Mouse (Mus musculus): ENCODE data around the gene Dock1. TPM values are rescaled to one million over a fixed set of nuclear protein-coding genes. Genes with fewer than 3 reads are reported as not detected.

The Dock1 gene
- total and polyA plus RNA-seq, 3 experiments, result not detected

DNA sequence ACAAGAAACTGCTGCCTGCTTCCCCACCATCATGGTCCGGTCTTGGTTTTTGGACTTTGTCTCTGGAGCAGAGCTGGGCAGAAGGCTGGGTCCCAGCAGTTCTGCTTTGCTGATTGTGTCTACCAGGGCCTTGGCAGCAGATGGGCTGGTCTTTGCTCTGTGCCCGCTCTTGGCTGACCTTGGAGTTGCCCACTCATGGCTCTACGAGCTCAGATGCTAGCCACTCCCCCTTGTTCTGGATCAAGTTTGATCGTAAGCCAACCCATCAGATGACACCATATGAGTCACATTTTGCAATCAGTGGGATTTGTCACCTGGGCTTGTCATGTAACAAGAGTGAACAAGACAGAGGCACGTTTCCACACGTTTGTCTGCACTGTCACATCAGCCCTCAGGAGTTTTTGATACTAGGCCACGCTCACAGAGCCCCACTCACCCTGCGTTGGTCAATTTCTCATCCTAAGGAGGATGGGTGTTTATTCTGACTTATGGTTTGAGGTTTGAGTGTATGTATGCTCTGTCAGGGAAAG is 382.8 kb downstream of the Dock1 start:
- Histone ChIP-seq H3K4me3 (ENCODE audit: low read depth, low read length) (no peak overlapping the region), H3K27me3 (ENCODE audit: insufficient read depth, low read length) (no peaks in the 10 kb centered on the region), H3K4me1 (ENCODE audit: insufficient read depth, low read depth, low read length) (no peaks in the 10 kb centered on the region), H3K36me3 (replicated peaks) (no peaks in the 10 kb centered on the region), H3K9me3 (replicated peaks) (peaks cover 64% of the 10 kb centered on the region)
- ATAC-seq (ENCODE audit: extremely low read depth, insufficient number of reproducible peaks, low FRiP score, poor library complexity, severe bottlenecking) (no peak), DNase-seq (ENCODE audit: low spot score) (no peak)
- TF ChIP-seq GATA2 (IDR thresholded peaks at IDR 0.05; ENCODE audit: borderline replicate concordance, low read depth, low read length) (no peak), TAL1 (conservative IDR thresholded peaks at IDR 0.05; ENCODE audit: low read depth, low read length) (no peak), POLR2AphosphoS5 (IDR thresholded peaks at IDR 0.05; ENCODE audit: insufficient replicate concordance, low read depth, low read length) (no peak), GATA1 (IDR thresholded peaks at IDR 0.05; ENCODE audit: borderline replicate concordance, low read length) (no peak), CTCF (IDR thresholded peaks at IDR 0.05; ENCODE audit: low read depth, low read length) (no peak)

DNA sequence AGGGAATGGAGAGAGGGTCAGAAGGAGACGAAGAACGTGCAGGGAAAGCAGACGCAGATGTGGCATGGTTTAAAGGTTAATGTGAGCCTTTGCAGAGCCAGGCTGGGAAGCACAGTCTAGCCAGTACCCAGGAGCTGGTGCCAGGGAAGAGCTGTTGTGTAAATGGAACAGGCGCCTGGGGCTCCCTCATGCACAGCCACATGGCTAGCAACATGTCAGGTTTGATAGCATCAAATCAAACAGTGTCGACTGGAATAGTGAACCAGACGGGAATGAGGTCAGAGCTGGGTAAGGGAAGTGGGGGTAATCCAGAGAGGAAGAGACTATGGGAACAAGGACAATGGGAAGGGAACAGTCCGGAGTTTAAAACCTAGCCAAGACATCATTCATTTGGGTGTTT is 384.2 kb downstream of the Dock1 start:
- peaks cover 62% of the 10 kb centered on the region for H3K9me3 ChIP-seq (replicated peaks)
- ATAC-seq (ENCODE audit: extremely low read depth, insufficient number of reproducible peaks, low FRiP score, poor library complexity, severe bottlenecking) (no peak), DNase-seq (ENCODE audit: low spot score) (no peak)
- H3K27me3 ChIP-seq (ENCODE audit: insufficient read depth, low read length), result no peaks in the 10 kb centered on the region
- no peaks in the 10 kb centered on the region for H3K36me3 ChIP-seq (replicated peaks)
- TF ChIP-seq GATA2 (IDR thresholded peaks at IDR 0.05; ENCODE audit: borderline replicate concordance, low read depth, low read length) (no peak), CTCF (IDR thresholded peaks at IDR 0.05; ENCODE audit: low read depth, low read length) (no peak), POLR2AphosphoS5 (IDR thresholded peaks at IDR 0.05; ENCODE audit: insufficient replicate concordance, low read depth, low read length) (no peak), GATA1 (IDR thresholded peaks at IDR 0.05; ENCODE audit: borderline replicate concordance, low read length) (no peak), TAL1 (conservative IDR thresholded peaks at IDR 0.05; ENCODE audit: low read depth, low read length) (no peak)
- no peaks in the 10 kb centered on the region for H3K4me1 ChIP-seq (ENCODE audit: insufficient read depth, low read depth, low read length)
- no peak overlapping the region for H3K4me3 ChIP-seq (ENCODE audit: low read depth, low read length)

DNA sequence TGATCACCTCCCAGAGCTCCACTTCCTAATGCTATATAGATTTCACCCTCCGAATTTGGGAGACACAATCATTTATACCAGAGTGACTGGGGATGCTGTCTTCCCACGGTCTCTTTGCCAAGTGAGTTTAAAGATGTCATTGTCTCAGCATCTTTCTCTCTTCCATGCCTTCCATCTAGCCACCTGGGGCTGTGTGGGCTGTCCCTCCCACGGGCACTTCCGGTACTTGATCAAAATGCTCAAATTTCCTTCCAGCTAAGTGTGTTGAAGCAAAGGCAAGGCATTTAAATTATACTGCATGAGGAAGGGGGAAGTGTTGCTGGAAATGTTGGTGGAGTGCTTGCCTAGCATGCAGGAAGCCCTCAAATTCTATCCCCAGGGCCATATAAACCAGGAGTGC is 388.6 kb downstream of the Dock1 start:
- no peak for ATAC-seq (ENCODE audit: extremely low read depth, insufficient number of reproducible peaks, low FRiP score, poor library complexity, severe bottlenecking)
- no peak for TF ChIP-seq TAL1 (conservative IDR thresholded peaks at IDR 0.05; ENCODE audit: low read depth, low read length)
- TF ChIP-seq GATA1 (IDR thresholded peaks at IDR 0.05; ENCODE audit: borderline replicate concordance, low read length), result no peak
- no peak for TF ChIP-seq POLR2AphosphoS5 (IDR thresholded peaks at IDR 0.05; ENCODE audit: insufficient replicate concordance, low read depth, low read length)
- TF ChIP-seq GATA2 (IDR thresholded peaks at IDR 0.05; ENCODE audit: borderline replicate concordance, low read depth, low read length), result no peak
- no peak for TF ChIP-seq CTCF (IDR thresholded peaks at IDR 0.05; ENCODE audit: low read depth, low read length)
- H3K27me3 ChIP-seq (ENCODE audit: insufficient read depth, low read length), result no peaks in the 10 kb centered on the region
- DNase-seq (ENCODE audit: low spot score), result no peak
- H3K36me3 ChIP-seq (replicated peaks), result no peaks in the 10 kb centered on the region
- peaks cover 61% of the 10 kb centered on the region for H3K9me3 ChIP-seq (replicated peaks)
- H3K4me3 ChIP-seq (ENCODE audit: low read depth, low read length), result no peak overlapping the region
- H3K4me1 ChIP-seq (ENCODE audit: insufficient read depth, low read depth, low read length), result no peaks in the 10 kb centered on the region

DNA sequence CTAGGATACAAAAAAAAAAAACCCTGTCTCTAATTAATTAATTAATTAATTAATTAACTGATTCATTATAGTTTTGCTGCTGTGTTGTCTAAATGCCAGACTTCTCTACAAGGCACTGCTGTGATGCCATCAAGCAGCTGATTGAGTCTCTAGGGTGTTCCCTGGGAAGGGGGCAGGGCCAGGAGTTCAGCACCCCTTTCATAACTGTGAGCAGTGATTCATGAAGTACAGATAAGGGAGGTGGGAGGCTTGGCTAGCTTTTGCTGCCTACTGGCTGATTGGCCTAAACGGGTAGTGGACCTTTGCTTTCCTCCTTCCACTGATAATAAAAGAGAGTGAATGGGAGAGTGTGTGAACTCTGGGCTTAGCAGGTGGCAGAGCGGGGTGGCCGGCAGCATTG is 389.1 kb downstream of the Dock1 start:
- no peak for TF ChIP-seq TAL1 (conservative IDR thresholded peaks at IDR 0.05; ENCODE audit: low read depth, low read length)
- no peak for TF ChIP-seq CTCF (IDR thresholded peaks at IDR 0.05; ENCODE audit: low read depth, low read length)
- no peak for TF ChIP-seq POLR2AphosphoS5 (IDR thresholded peaks at IDR 0.05; ENCODE audit: insufficient replicate concordance, low read depth, low read length)
- no peak for TF ChIP-seq GATA1 (IDR thresholded peaks at IDR 0.05; ENCODE audit: borderline replicate concordance, low read length)
- TF ChIP-seq GATA2 (IDR thresholded peaks at IDR 0.05; ENCODE audit: borderline replicate concordance, low read depth, low read length), result no peak
- no peak overlapping the region for H3K4me3 ChIP-seq (ENCODE audit: low read depth, low read length)
- no peak for DNase-seq (ENCODE audit: low spot score)
- H3K36me3 ChIP-seq (replicated peaks), result no peaks in the 10 kb centered on the region
- H3K9me3 ChIP-seq (replicated peaks), result peaks cover 60% of the 10 kb centered on the region
- ATAC-seq (ENCODE audit: extremely low read depth, insufficient number of reproducible peaks, low FRiP score, poor library complexity, severe bottlenecking), result no peak
- H3K4me1 ChIP-seq (ENCODE audit: insufficient read depth, low read depth, low read length), result no peaks in the 10 kb centered on the region
- H3K27me3 ChIP-seq (ENCODE audit: insufficient read depth, low read length), result no peaks in the 10 kb centered on the region

DNA sequence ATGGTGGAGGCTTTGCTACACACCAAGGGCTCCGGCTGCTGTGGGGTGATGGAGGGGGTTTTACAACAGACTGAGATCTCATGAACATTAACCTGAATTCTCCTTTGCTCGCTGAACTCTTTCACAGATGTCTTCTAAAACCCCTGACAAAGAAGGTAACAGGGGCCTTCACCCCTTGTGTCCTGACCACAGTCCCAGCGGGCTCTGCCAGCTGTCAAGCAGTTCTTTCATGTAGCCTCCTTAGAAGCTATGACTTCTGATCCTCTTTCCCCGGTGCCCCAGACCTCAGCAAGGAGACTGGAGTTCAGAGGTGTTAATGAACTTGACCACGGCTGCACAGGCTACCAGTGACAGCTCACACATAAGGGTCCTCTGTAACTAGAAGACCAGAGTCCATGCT is 393.4 kb downstream of the Dock1 start:
- TF ChIP-seq POLR2AphosphoS5 (IDR thresholded peaks at IDR 0.05; ENCODE audit: insufficient replicate concordance, low read depth, low read length) (no peak), TAL1 (conservative IDR thresholded peaks at IDR 0.05; ENCODE audit: low read depth, low read length) (no peak), CTCF (IDR thresholded peaks at IDR 0.05; ENCODE audit: low read depth, low read length) (no peak), GATA1 (IDR thresholded peaks at IDR 0.05; ENCODE audit: borderline replicate concordance, low read length) (no peak), GATA2 (IDR thresholded peaks at IDR 0.05; ENCODE audit: borderline replicate concordance, low read depth, low read length) (no peak)
- H3K36me3 ChIP-seq (replicated peaks), result no peaks in the 10 kb centered on the region
- no peak for DNase-seq (ENCODE audit: low spot score)
- H3K4me3 ChIP-seq (ENCODE audit: low read depth, low read length), result no peak overlapping the region
- H3K27me3 ChIP-seq (ENCODE audit: insufficient read depth, low read length), result no peaks in the 10 kb centered on the region
- H3K9me3 ChIP-seq (replicated peaks), result peaks cover 73% of the 10 kb centered on the region
- no peaks in the 10 kb centered on the region for H3K4me1 ChIP-seq (ENCODE audit: insufficient read depth, low read depth, low read length)
- ATAC-seq (ENCODE audit: extremely low read depth, insufficient number of reproducible peaks, low FRiP score, poor library complexity, severe bottlenecking), result no peak

DNA sequence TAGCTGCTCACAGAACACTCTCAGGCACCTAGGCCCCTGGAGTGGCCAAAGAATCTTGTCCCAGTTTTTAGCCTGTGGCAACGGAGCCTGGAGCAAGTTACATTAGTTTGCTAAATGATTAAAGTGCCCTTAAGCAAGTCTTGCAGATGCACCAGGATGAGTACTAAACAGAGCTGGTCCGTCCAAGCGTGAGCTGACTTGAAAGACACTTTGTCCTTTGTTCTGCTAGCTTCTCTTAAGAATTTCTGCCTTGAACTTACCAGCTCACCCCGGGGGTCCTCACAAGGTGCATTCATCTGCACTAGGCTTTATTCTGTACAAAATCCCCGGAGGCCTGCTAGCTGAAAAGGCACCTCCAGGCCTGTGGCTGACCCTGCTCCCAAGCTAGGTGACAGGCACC is 394.8 kb downstream of the Dock1 start:
- Histone ChIP-seq H3K36me3 (replicated peaks) (no peaks in the 10 kb centered on the region), H3K4me1 (ENCODE audit: insufficient read depth, low read depth, low read length) (no peaks in the 10 kb centered on the region), H3K27me3 (ENCODE audit: insufficient read depth, low read length) (no peaks in the 10 kb centered on the region), H3K9me3 (replicated peaks) (peaks cover 70% of the 10 kb centered on the region), H3K4me3 (ENCODE audit: low read depth, low read length) (no peak overlapping the region)
- DNase-seq (ENCODE audit: low spot score) (no peak), ATAC-seq (ENCODE audit: extremely low read depth, insufficient number of reproducible peaks, low FRiP score, poor library complexity, severe bottlenecking) (no peak)
- TF ChIP-seq GATA1 (IDR thresholded peaks at IDR 0.05; ENCODE audit: borderline replicate concordance, low read length), result no peak
- TF ChIP-seq CTCF (IDR thresholded peaks at IDR 0.05; ENCODE audit: low read depth, low read length), result no peak
- no peak for TF ChIP-seq POLR2AphosphoS5 (IDR thresholded peaks at IDR 0.05; ENCODE audit: insufficient replicate concordance, low read depth, low read length)
- TF ChIP-seq TAL1 (conservative IDR thresholded peaks at IDR 0.05; ENCODE audit: low read depth, low read length), result no peak
- no peak for TF ChIP-seq GATA2 (IDR thresholded peaks at IDR 0.05; ENCODE audit: borderline replicate concordance, low read depth, low read length)
